Mouse (Mus musculus) ES-E14 (cell line): ENCODE measurements around the gene Gabrd.

Experiments
- CHD2 ChIP-seq: IDR thresholded peaks from 2 replicates; pipeline ENCODE4 v1.6.1; 2014; ENCODE audit warnings: mild to moderate bottlenecking, low read depth, low read length, inconsistent platforms
- HCFC1 ChIP-seq: IDR thresholded peaks from 2 replicates; pipeline ENCODE4 v1.6.1; 2012; ENCODE audit warnings: low read length, inconsistent platforms, borderline replicate concordance; ENCODE audit not compliant: insufficient read depth
- MAFK ChIP-seq: IDR thresholded peaks from 2 replicates; pipeline ENCODE4 v1.6.1; 2014; ENCODE audit warnings: mild to moderate bottlenecking, low read depth, low read length, inconsistent platforms; ENCODE audit not compliant: insufficient read depth
- ZC3H11A ChIP-seq: IDR thresholded peaks from 2 replicates; pipeline ENCODE4 v1.6.1; 2012; ENCODE audit warnings: low read depth, mild to moderate bottlenecking, inconsistent platforms, low read length, borderline replicate concordance
- ZNF384 ChIP-seq: IDR thresholded peaks from 2 replicates; pipeline ENCODE4 v1.6.1; 2012; ENCODE audit warnings: low read depth, low read length, inconsistent platforms

- TF ChIP-seq ZNF384: no peak
- TF ChIP-seq ZC3H11A: no peak
- no peak for TF ChIP-seq MAFK
- no peak for TF ChIP-seq HCFC1
- TF ChIP-seq CHD2: no peak
Measured at GRCm38 (mm10) chr4:155356354-155356753, 41.6 kb downstream of the Gabrd start.
